Mouse (Mus musculus) lung, embryonic 14.5 days (tissue): Measurements from ENCODE around the gene Zdhhc19. TPM values are rescaled to one million over a fixed set of nuclear protein-coding genes. Genes with fewer than 3 reads are reported as not detected.

Experiments used
- ATAC-seq: fragments of 200-750 bp; cut with Nextera tagmentation; 2 replicates; pipeline ENCODE4 v1.8.0; 2017; ENCODE audit warnings: mild to moderate bottlenecking, moderate TSS enrichment, moderate library complexity; ENCODE audit not compliant: insufficient read depth
- DNase-seq: peaks from one replicate; pipeline ENCODE4 v3.0.0-alpha.2; 2015
- H3K27ac ChIP-seq: fragments of 300-500 bp; sonication (generic); 2 replicates; pipeline ENCODE4 v1.5.1; 2014; ENCODE audit warnings: low read depth, mild to moderate bottlenecking, moderate library complexity
- H3K27me3 ChIP-seq: fragments of 300-500 bp; sonication (generic); 2 replicates; pipeline ENCODE4 v1.6.1; 2014; ENCODE audit warnings: low read length, control low read depth; ENCODE audit not compliant: insufficient read depth
- H3K36me3 ChIP-seq: fragments of 300-500 bp; sonication (generic); 2 replicates; pipeline ENCODE4 v1.6.1; 2014; ENCODE audit warnings: control low read depth; ENCODE audit not compliant: insufficient read depth
- H3K4me1 ChIP-seq: fragments of 300-500 bp; sonication (generic); 2 replicates; pipeline ENCODE4 v1.6.1; 2014; ENCODE audit warnings: antibody characterized with exemption, control low read depth; ENCODE audit not compliant: insufficient read depth
- H3K4me2 ChIP-seq: fragments of 300-500 bp; sonication (generic); 2 replicates; pipeline ENCODE4 v1.6.1; 2014; ENCODE audit warnings: mild to moderate bottlenecking
- H3K4me3 ChIP-seq: fragments of 300-500 bp; sonication (generic); 2 replicates; pipeline ENCODE4 v1.5.1; 2014; ENCODE audit warnings: low read depth, low read length
- H3K9ac ChIP-seq: fragments of 300-500 bp; sonication (generic); 2 replicates; pipeline ENCODE4 v1.6.1; 2014
- H3K9me3 ChIP-seq: fragments of 300-500 bp; sonication (generic); 2 replicates; pipeline ENCODE4 v1.6.1; 2016; ENCODE audit warnings: low read depth, low read length, control low read depth
- CTCF ChIP-seq: IDR thresholded peaks from 2 replicates; pipeline ENCODE4 v1.5.1; 2016; ENCODE audit warnings: antibody characterized with exemption, low read depth
- WGBS: fragments of 180-500 bp; shearing (Covaris S2); extraction: QIAGEN DNeasy Blood & Tissue Kit; methylation state at CpG from one replicate; pipeline ENCODE4 v1.1.7; 2014; 5-methylcytosine and 5-hydroxymethylcytosine counted together
- polyA plus RNA-seq: library from polyadenylated mRNA; unstranded; fragments of >200 nt; fragmentation: Nextera tagmentation; extraction: Ambion mirVana; gene quantifications from 2 replicates; pipeline ENCODE4 v1.2.1, GENCODE M21; 2014

Zdhhc19 gene
- polyA plus RNA-seq, 1 experiment from 2014 or later: not detected

DNA sequence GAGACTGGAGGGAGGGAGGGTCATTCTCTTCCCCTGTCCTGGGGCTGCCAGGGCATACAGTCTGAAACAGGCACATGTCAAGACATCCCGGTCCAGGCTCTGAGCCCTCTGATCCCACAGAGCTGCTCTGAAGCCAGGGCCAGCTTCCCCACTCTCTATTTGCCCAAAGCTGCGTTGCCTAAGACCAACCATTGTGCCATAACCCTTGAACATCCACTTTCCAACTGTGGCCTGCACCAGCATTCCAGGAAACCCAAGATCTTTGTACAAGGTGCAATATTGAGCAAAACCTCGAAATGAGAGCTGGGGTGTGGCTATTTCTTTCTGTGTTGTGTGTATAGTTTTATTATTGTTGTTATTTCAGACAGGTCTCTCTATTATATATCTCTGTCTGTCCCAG, 59.5 kb downstream of the Zdhhc19 start:
- no peak for ATAC-seq
- H3K4me2 ChIP-seq: no peak overlapping the region
- H3K9me3 ChIP-seq: no peaks in the 10 kb centered on the region
- H3K9ac ChIP-seq: no peak overlapping the region
- H3K27ac ChIP-seq: no peak overlapping the region
- no peak for TF ChIP-seq CTCF
- H3K4me1 ChIP-seq: no peaks in the 10 kb centered on the region
- no peaks in the 10 kb centered on the region for H3K27me3 ChIP-seq
- no peaks in the 10 kb centered on the region for H3K36me3 ChIP-seq
- DNase-seq: no peak
- no peak overlapping the region for H3K4me3 ChIP-seq
- 59% methylated on average over 3 of the region's 3 CpGs for WGBS

DNA sequence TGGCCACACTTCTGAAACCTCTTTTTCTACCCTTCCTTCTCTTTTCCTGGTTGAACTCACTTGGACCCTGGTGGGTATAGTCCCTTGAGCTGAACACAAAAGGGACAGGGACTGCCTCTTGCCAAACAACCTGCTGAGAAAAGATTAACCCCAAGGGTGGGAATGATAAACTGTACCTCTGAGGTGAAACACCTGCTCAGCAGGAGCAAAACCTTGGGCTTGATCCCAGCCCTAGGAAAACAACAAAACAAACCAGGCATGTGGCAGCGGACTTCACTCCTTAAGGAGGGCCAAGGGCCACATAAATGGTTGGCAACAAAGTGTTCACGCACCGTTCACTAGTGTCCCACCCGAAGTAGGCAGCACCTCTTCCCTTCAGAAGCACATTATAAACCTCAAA, 63.4 kb downstream of the Zdhhc19 start:
- Histone ChIP-seq H3K4me3 (no peak overlapping the region), H3K4me2 (no peak overlapping the region), H3K36me3 (no peaks in the 10 kb centered on the region), H3K9ac (no peak overlapping the region), H3K27me3 (no peaks in the 10 kb centered on the region), H3K27ac (no peak overlapping the region), H3K4me1 (no peaks in the 10 kb centered on the region), H3K9me3 (no peaks in the 10 kb centered on the region)
- ATAC-seq: no peak
- DNase-seq: no peak
- no peak for TF ChIP-seq CTCF
- 79% methylated on average over 4 of the region's 4 CpGs for WGBS

DNA sequence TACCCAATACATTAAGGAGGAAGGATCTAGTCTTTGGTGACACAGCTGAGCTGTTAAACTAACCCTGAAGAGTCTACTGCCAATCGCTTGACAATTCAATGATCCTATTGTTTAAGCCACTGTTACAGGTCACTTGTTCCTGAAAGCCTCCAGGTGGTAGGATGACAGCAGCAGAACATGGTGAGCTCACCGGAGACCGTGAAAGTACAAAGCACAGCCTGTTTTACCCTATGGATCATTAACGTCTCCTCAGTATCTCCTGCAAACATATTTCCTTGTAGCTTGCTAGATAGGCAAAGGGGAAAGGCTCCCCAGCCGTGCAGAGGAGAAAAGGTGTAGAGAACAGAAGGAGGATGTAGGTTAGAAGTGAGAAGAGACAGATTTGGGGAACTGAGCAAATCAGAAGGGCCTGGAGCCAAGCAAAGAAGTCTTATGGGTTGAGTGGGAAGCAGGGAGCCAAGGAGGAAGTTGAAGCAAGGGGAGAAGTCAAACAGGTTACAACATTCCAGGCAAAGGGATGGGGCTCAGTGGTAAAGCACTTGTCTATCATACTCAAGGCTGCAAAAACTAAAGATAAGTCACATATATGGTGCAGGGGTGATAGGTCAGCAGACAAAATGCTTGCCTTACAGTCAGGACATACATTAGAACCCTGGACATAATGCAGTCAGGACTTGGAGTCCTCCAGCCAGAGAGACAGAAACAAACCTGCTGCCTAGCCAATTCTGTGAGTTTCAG, 67.2 kb downstream of the Zdhhc19 start:
- H3K27ac ChIP-seq: peak overlapping the region; percentile 46; the same call in 1 of the 2 replicates
- no peak overlapping the region for H3K4me3 ChIP-seq
- H3K4me2 ChIP-seq: no peak overlapping the region
- TF ChIP-seq CTCF: no peak
- no peaks in the 10 kb centered on the region for H3K27me3 ChIP-seq
- DNase-seq: peak; percentile 19
- WGBS: 66% methylated on average over 5 of the region's 5 CpGs
- H3K36me3 ChIP-seq: no peaks in the 10 kb centered on the region
- H3K9ac ChIP-seq: no peak overlapping the region
- ATAC-seq: no peak
- H3K9me3 ChIP-seq: no peaks in the 10 kb centered on the region
- H3K4me1 ChIP-seq: no peaks in the 10 kb centered on the region

DNA sequence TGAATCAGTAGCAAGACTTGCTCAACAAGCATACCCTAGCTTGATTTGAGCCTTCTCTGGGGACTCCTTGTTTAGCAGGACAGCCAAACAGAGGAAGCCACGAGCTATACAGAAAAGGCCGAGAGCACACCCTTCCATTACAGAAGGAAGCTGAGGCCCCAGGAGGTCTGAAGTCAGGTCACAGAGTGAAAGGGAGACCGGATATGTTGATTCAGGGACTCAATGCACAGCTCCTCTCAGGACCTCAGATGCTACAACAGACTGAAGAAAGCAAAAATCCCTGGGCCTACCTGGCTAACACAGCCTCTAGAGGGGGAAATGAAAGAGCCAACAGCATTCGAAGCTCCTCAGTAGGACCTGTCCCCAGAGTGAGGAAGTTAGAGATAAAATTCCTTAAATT, 71.2 kb downstream of the Zdhhc19 start:
- no peak overlapping the region for H3K9ac ChIP-seq
- H3K27me3 ChIP-seq: no peaks in the 10 kb centered on the region
- H3K4me2 ChIP-seq: no peak overlapping the region
- no peak for DNase-seq
- no peak overlapping the region for H3K4me3 ChIP-seq
- H3K9me3 ChIP-seq: no peaks in the 10 kb centered on the region
- H3K4me1 ChIP-seq: no peaks in the 10 kb centered on the region
- 49% methylated on average over 4 of the region's 4 CpGs for WGBS
- no peaks in the 10 kb centered on the region for H3K36me3 ChIP-seq
- TF ChIP-seq CTCF: no peak
- no peak overlapping the region for H3K27ac ChIP-seq
- no peak for ATAC-seq

DNA sequence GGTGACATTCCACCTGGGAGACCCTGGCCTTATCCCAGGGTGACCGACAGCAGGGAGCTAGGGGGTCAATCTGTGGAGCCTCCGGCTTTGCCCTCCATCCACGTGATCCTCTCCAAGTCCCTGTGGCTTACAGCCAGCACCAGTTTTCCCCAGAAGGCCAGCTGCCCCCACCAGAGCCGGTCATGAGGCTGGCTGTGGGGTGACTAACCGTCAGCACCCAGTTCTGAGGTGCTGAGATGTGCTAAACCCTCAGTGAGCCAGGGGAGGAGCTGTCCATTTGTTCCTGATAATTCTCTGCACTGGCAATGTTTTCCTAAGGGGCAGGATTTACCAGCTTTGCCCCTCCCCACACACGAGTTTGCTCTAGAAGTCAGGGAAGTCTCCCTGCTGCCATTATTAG, 72.3 kb downstream of the Zdhhc19 start:
- WGBS: 47% methylated on average over 6 of the region's 6 CpGs
- Histone ChIP-seq H3K9ac (no peak overlapping the region), H3K4me2 (no peak overlapping the region), H3K27ac (no peak overlapping the region), H3K4me1 (no peaks in the 10 kb centered on the region), H3K9me3 (no peaks in the 10 kb centered on the region), H3K4me3 (no peak overlapping the region), H3K36me3 (no peaks in the 10 kb centered on the region), H3K27me3 (no peaks in the 10 kb centered on the region)
- no peak for TF ChIP-seq CTCF
- no peak for ATAC-seq
- DNase-seq: no peak

DNA sequence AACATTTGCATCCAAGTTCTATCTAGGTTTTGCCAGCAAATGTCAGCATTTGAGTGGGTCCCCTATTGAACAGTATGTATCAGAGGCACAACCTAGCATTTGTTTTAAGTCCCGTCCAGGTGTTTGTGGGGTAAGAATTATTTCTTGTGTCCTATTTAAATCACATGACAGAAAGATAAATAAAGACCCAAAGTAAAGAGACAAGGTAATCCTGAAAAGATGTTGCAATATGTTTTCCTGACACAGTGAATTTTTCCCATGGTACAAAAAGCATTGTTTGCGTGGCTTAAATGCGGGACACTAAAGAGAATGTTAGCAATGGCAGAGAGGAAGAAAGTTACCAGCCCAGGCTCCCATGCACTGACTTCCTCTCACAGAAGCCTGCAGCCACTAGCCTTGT, 74.0 kb downstream of the Zdhhc19 start:
- H3K27me3 ChIP-seq: no peaks in the 10 kb centered on the region
- H3K9ac ChIP-seq: no peak overlapping the region
- no peak overlapping the region for H3K4me2 ChIP-seq
- no peaks in the 10 kb centered on the region for H3K4me1 ChIP-seq
- no peaks in the 10 kb centered on the region for H3K9me3 ChIP-seq
- no peak for TF ChIP-seq CTCF
- DNase-seq (no peak), ATAC-seq (no peak)
- 82% methylated on average over 3 of the region's 3 CpGs for WGBS
- no peak overlapping the region for H3K27ac ChIP-seq
- no peak overlapping the region for H3K4me3 ChIP-seq
- H3K36me3 ChIP-seq: no peaks in the 10 kb centered on the region

DNA sequence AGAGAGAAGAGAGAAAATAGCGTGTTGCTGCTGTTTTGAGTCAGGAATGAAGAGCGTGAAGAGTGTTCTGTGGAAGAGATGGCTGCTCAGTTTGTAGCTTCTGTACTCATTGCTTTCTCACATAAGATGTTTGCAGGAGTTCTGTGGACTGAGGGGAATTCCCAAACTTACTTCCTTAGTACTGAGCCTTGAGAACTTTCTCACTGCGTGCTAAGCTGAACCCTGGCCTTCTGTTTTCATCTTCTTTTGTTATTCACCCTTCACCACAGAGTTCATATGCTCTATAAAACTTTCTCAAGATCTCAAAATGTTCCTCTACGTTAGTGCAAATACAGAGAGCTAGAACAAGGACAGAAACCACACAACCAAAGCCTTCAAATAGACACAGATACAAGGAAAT, 76.5 kb downstream of the Zdhhc19 start:
- no peak for TF ChIP-seq CTCF
- no peaks in the 10 kb centered on the region for H3K4me1 ChIP-seq
- DNase-seq (no peak), ATAC-seq (no peak)
- no peak overlapping the region for H3K9ac ChIP-seq
- H3K9me3 ChIP-seq: no peaks in the 10 kb centered on the region
- no peak overlapping the region for H3K27ac ChIP-seq
- H3K4me3 ChIP-seq: no peak overlapping the region
- no peaks in the 10 kb centered on the region for H3K27me3 ChIP-seq
- no peaks in the 10 kb centered on the region for H3K36me3 ChIP-seq
- WGBS: 80% methylated on average over 4 of the region's 4 CpGs
- H3K4me2 ChIP-seq: no peak overlapping the region
